Mouse (Mus musculus) c-Kit-positive CD71-positive TER-119-negative erythroid progenitor cells, embryonic 14.5 days (primary cell): ENCODE results near the gene Irf2.
A peak's percentile ranks its signal among the peaks of the same experiment; 100 is the strongest.

Experiments used
- DNase-seq: peaks from one replicate; pipeline ENCODE4 v3.0.0-alpha.2; 2013; ENCODE audit warnings: low read depth

Irf2 gene

DNA sequence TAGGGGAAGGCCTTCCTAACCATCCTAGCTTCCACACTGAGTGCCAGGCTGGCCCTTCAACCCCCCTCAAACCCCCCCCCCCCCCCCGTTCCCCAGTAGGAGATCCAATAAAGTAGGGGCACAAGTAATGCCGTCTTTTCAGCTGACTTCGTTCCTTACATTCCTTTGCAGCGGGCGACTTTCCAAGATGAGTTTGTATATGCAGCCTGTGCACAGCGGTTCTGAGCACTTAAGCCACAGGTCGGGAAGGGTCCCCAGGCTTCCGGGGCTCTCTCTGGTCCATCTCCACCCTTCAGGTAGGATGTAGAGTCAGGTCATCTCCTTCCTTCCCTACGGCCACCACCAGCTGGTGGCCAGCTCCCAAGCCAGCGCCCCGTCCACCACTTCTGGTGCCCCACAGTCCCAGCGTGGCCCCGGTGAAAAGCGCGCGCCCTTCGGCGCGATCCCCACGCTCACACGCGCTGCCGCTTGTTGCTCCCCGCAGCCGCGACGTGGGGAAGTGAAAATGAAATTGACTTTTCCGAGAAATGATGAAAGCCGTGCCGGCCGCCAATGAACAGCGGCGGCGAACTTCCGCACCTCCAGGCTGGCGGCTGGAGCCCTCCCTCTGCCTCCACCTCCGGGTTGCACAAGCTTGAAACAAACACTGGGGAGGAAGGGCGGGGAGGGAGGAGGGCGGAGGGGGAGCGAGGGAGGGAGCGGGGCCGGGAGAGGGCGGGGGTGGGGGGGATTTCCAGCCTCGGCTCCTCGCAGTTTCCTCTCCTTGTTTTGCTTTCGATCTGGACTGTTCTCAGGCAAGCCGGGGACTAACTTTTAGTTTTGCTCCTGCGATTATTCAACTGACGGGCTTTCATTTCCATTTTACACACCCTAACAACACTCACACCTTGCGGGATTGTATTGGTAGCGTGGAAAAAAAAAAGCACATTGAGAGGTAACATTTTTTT lies at the start of gene Irf2:
Gene Irf2 (plus strand): TSS at position 730 of the 947 bp plus-strand sequence.
- peak; percentile 86 for DNase-seq

DNA sequence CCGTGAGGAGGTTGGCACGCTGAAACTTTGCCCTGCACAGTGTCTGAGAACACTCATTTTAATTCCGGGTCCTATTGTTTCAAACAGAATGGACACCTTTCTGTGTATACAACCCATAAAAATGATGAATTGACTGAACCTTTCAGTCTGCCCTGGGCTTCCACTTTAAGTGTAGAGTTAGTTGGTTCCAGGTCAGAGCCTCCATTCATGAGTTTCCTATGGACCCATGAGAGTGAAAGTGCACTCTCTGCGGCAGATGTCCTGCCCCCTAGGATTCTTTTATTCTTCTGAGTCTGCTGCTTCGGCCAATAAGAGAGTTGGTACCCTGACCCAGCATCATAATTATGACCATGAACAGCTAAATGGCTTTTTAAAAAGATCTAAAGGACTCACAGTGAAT lies 49.4 kb upstream of the Irf2 start:
- no peak for DNase-seq

DNA sequence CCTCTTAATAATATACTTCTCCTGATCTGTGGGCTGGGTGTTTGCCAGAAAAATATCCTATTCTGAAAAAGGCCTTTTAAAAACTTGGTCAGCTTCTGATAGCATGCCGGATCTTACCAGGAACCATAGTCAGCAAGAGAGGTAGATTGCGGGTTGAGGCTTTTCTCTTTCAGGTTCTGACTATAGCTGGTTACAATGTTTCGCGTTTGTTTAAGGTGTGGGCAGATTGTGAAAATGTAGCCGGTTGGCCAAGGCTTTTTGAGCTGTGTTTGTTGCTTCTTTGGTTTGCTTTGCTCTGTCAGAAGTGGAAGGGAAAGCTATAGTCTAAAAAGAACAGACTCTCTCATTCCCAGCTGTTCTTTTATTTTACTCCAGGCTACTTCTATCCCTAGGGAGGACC lies 49.0 kb upstream of the Irf2 start:
- DNase-seq: no peak

DNA sequence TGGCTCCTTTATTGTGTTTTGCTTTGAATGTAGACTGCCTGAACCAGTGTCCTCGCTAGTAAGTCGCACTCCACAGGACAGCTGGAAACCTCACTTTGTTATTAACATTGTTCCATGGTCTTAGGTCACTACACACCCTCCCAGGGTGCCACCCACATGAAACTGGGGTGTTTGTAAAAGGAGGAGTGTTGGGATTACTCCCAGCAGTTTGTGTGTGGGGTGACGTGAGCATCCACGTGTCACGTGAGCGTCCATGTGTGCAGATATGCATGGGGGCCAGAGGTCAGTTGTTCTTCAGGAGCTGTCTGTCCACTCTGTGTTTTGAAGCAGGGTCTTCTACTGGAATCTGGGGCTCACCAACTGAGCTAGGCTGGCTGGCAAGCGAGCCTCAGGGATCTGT lies 48.2 kb upstream of the Irf2 start:
- DNase-seq: no peak

DNA sequence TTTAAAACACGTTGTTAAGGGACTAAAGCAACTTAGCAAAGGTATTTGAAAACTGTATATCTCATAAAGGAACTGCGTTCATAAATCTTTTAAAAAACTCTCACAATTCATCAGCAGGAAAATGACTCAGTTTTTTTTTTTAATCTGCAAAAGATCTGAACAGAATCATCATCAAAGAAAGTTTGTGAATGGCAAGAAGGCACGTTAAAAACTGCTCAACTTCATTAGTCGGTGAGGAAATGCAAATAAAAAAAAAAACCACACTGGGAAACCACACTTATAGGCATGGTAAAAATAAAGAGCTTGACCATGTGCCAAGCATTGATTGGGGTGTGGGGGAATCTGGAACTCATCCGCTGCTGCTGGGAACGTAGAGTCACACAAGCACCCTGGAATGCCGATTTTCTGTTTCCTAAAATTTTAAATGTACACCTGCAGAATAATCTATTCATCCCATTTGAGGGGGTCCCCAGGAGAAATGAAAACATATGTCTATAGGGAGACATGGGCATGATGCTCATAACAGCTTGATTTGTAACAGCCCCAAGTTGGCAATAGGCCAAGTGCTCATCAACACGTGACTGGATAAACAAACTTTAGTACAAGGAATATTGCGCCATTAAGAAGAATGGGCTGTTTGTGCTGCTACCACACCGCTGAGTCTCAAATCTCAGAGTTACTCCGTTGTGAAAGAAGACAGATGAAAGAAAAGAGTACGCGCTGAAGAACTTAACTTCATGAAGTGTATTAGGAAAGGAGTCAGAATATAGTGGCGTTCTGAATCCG lies 43.1 kb upstream of the Irf2 start:
- DNase-seq: no peak

DNA sequence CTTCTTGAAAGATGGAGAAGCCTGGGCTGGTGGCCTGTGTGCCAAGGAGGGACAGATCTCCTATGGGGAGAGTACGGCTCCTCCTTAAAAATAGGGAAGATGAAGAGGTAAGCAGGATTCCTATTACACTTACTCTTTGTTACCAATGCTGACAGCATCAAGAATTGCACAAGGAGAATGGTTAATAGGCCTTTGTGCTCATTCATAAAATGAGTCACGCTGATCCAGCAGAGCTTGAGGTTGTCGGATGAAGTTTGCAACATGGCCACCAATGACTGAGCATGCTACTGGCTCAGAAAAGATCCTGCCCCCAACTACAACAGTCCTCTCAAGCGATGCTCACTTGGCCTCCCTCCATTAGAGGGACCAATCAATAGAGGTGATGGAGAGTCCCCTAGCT lies 42.0 kb upstream of the Irf2 start:
- DNase-seq: no peak

DNA sequence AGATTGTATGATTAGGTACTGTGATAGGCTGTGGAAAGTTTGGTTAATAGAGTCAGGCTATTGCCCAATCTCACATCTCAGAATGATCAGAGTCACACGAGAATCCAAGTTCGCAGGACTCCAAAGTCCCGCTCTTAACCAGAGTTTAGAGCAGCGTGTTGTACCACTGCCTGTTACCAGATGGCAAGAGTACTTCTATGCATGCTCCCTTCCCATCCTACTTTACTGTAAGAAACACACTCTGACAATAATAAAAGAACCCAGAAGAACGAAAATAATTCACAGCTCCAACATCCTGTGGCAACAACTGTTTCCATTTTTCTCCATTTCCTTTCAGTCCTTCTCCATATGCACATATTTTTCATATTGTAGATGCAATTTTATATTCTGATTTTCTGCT lies 41.4 kb upstream of the Irf2 start:
- DNase-seq: no peak

DNA sequence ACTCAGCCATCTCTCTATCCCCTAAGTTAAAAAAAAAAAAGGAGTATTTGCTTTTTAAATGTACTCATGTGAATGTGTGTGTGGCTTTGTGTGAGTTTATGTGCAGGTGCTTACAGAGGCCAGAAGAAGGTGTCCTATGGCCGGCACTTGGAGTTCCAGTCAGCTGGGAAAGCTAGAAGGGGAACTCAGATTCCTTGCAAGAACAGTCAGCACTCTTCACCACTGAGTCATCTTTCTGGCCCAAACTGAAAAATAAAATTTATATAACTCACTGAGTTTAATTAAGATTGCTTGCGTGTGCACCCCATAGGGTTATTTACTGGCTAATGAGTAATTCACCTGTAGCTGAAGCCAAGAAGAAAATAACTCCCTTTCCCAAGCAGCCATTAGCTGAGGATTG lies 34.4 kb upstream of the Irf2 start:
- no peak for DNase-seq

DNA sequence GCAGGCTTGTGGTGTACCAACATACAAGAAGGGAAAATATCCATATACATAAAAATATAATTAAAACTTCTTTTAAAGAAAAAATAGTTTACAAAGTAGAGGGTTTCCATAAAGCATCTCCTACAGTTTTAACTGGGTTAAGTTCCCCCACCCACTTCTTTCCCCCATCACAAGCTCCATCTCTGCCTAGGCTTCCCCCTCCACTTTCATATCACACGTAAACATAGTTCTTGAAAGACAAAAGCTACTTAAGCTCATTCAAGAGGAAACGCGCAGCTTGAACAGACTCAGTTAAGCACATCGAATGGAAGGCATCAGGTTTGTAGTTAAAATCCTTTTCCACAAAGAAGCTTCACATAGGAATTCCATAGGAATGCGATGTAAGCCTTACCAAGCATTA lies 32.8 kb upstream of the Irf2 start:
- DNase-seq: no peak

DNA sequence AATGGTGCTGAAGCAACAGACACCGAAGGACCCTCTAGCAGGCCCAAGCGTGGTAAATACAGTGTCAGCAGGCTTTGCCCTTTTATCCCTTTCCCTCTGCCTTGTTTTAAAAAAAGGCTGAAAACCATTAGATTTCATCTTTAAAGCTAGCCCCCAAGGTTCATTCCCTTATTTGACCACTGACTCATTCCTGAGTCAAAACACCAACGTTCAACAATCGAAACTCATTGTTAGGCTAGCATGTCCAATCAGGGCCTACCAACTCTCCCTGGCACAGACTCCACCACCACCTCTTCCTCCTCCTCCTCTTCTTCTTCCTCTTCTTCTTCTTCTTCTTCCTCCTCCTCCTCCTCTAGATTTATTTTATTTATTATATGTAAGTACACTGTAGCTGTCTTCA lies 30.2 kb upstream of the Irf2 start:
- DNase-seq: no peak

DNA sequence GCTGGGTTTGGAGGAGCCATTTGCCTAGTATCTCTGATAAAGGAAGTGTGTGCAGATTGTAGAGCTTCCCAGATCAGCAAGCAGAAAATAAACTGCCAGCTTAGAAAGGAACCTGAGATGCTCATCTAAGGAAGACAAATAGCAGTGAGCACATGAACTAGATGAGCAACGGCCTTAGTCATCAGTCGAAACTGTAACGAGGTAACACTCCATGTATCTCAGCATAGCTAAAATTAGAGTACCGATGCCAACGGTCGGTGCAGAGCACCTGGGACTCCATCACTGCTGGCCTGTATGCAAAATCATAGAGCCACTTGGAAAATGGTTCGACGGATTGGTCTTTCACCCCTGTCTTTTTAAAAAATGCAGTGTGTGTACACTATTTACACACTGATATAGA lies 29.2 kb upstream of the Irf2 start:
- no peak for DNase-seq

DNA sequence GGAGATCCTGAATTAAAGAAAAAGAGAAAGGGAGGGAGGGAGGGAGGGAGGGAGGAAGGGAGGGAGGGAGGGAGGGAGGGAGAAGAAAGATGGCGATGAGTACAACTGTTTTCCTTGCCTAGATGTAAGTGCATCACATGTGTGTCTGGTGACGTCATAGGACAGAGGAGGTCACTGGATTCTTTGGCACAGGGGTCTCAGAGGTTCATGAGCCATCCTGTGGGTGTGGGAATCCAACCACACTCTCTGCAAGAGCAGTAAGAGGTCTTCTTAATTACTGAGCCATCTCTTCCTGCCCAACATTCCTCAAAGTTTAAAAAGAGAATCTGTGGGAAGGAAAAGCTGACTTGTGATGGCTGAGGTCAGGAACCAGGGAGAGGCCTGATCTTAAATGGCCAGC lies 28.0 kb upstream of the Irf2 start:
- DNase-seq: no peak

DNA sequence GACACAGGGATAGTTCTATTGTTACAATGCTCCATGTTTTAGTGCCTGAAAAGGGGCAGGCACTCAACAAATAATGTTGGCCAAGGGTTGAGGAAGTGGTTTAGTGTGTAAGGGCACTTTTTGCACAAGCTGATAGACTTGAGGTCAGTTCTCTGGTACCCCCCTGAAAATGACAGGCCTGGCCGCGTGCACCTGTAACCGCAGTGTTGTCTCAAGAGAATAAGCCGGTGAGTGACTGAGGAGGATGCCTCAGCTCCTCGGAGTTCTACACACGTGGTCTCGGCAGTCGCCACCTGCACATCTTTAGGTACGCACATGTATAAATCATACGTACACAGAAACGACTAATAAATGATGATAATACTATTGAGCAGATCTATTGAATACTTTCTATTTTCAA lies 26.4 kb upstream of the Irf2 start:
- DNase-seq: no peak

DNA sequence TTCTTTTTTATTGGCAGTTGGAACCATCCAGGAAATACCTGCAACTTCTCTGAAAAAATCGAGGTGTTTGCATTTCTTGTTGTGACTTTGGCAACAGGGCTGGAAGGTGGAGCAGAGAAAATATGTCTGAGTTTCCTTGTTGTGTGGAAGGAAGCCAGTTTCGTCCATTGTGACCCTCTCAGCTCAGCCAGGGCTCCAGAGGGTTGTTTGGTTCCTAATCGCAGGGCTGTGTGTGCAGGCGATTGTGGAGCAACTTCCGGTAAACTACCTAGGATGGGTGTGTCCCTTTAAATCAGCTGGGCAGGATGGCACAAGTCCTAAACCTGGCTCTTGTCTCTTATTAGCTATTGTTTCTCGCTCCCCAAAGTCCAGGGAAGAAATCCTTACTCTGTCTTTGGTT lies 25.7 kb upstream of the Irf2 start:
- no peak for DNase-seq

DNA sequence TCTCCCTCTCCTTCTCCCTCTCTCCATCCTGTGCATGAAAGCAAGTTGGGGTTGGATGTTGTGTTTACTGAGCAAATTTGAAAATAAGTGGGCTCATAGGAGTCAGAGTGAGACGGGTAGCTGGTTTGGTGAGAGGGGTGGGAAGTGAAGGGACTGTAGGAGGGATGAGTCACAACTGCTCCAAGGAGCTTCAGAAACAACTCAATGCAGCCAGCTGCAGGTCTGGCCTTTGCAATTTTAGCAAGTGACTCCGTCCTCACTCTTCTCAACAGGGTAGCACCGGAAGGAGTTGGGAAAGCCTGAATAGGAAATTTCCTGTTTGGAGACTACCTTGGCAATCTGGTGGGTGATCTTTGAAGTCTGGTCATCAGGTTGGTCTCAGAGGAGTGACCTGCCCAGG lies 25.1 kb upstream of the Irf2 start:
- no peak for DNase-seq

DNA sequence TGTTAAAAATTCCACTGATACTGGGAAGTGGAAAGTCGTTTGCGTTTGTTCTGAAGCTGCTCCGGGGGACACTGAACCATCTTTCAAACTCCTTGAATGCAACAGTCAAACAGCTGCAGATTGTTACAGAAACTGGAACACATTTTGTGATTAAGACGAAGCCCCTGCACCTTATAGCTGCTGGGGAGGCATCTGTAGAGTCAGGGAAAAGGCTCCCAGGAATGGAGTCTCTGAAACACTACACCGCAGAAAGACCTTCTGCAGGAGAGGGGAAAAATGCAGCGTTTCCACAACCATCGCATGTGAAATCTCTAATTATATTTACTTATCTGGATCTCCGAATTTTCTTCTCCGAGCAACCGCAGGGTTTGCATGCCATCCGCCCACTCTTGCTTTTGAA lies 23.1 kb upstream of the Irf2 start:
- no peak for DNase-seq

DNA sequence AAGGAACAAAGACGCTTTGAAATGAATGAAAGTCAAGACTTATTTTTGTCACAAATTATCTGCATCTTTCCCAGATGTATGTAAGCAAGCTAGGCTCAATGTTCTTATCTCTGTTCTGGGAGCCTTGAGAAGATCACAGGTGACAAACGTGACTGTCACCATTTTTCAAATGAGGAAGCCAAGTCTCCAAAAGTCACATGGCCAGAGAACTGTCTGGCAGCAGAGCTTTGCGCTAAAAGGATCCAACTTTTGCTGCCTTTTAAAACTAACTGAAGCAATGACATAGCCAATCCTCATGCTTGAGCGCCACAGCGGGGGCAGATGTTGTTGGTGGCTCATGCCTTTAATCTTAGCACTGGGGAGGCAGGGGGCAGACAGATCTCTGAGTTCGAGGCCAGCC lies 22.4 kb upstream of the Irf2 start:
- no peak for DNase-seq

DNA sequence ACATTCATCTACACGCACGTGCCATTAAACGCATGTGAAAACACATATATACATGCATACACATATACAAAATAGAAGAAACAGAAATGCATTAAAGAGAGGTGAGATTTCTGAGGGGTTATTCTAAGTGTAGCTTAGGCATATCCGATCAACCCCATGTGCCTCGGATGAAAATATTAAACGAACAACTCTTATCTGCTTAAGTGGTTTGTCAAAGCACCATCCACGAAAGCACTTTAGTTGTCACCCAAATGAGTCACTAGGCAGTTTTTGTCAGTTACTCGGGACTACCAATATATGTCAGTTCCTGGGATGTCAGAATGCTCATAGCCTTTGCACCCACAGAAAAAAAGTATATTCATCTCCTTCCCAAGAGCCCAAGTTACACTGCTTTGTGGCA lies 21.2 kb upstream of the Irf2 start:
- DNase-seq: no peak

DNA sequence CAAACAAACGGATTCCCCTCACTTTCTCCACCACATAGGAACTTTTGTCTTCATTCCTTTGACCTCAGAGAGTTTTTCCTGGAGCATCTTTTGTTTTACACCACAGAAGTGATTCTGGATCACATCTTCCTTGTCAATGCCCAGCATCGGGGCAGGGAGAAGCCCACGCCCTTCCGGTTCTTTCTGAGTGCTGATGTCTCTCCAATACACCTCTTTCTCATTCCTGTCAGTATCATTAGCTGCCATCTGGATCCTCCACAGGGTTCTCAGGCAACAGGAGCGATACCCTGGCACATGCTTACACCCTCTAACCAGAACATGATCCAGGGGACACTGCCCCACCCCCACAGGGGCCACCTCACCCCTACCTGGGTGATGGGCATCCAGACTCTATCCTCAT lies 20.8 kb upstream of the Irf2 start:
- DNase-seq: peak; percentile 22

DNA sequence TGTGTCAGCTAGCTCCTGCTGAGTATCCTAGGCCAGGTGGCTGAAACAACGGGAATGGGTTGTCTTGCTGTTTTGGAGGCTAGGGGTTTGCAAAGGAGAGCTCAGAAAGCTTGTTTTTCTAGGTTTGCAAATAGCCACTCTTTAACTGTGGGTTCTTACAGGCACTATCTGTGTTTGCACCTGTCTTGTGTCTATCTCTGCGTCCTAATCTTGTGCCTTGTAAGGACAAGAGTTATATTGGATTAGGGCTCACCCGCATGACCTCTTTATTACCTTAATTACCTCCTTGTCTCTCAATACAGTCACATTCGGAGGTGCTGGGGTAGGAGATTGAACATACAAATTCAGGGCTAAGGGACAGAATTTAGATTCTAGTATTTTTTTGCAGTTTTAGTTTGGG lies 18.9 kb upstream of the Irf2 start:
- DNase-seq: peak; percentile 33

DNA sequence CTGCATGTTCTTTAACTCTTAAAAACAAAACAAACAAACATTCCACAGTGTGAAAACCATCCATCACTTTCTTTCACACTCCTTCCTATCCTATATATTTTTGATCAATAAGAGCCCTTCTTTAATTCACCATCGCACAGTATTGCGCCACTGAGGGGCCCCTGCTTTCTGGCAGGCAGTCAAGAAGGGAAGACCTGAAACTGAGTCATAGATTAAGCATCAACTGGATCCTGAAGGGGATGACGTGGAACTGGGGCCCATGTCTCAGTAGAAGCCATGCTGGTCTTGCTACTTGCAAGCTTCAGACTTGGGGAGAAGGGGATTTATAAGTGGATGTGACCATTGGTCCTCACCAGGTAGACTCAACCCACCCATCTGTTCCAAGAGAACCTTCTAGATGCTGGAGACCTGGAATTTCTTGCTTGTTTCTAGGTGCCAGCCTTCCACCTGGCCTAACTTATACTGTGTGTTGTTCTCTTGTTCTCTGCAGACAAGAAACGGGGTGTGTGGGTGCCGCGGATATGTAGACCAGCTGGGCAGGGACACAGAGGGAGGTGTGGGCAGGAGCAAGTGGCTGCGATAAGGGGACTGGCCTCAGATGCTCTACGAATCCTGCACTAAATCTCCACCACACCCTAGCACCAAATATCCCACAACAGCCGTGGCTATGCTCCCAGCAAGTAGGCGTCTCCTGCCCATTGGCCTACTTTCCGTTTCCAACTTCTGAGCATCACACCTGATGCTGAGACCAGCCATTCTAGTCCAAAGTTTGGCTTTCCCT lies 18.3 kb upstream of the Irf2 start:
- peak; percentile 37 for DNase-seq

DNA sequence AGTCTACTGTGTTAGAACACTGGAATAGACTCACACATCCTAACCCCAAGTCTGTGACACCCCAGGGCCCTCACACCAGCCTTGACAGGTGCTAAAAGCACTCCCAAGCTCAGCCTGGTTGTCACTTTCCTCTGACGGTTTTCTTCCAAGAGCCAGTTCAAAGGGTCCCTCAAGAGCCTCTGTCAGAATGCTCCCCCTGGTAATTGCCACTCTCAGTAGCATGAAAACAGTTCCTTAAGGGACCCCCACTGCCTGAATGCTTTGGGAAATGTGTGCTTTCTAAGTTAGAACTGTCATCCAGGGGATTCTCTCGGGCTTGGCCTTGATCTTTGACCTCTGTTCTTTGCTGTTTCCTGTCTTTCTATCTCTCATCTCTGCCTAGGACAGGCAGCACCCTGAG lies 17.0 kb upstream of the Irf2 start:
- no peak for DNase-seq

DNA sequence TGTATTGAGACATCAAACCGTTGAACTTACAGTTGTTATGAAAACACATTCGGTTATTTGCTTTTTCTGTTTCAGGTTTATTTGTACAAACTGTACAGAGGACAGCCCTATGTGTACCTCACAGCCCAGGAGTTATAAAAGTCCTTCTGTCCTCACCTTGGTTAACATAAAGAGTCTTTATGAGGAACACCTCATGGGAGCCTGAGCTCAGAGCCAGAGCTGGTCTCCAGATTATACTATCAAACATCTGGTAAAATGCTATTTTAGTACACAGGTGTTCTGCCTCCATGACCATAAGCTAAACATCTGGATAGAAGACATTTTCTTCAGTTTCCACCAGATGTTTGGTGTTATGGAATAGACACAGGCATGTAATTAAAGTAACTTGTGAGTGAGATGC lies 13.1 kb upstream of the Irf2 start:
- no peak for DNase-seq
